Mouse (Mus musculus): Measurements from ENCODE around the gene H1foo. TPM values are rescaled to one million over a fixed set of nuclear protein-coding genes. Genes with fewer than 3 reads are reported as not detected.

The H1foo gene
- polyA plus RNA-seq, 1 experiment from 2014 or later, result not detected

- H3K4me3 ChIP-seq (replicated peaks), result no peak overlapping the region
- no peak overlapping the region for H3K9ac ChIP-seq
- H3K4me2 ChIP-seq, result no peak overlapping the region
- no peaks in the 10 kb centered on the region for H3K27me3 ChIP-seq (replicated peaks)
- H3K27ac ChIP-seq, result peak overlapping the region; percentile 48
- peaks cover 9% of the 10 kb centered on the region; the same call in 1 of the 2 replicates for H3K36me3 ChIP-seq
- WGBS, result 51% methylated on average over 8 of the region's 8 CpGs
- ATAC-seq (ENCODE audit: insufficient read depth, low FRiP score, low read depth), result peak; percentile 54; the same call in 1 of the 2 replicates
- no peaks in the 10 kb centered on the region for H3K9me3 ChIP-seq
- H3K4me1 ChIP-seq, result no peaks in the 10 kb centered on the region
Observed at GRCm38 (mm10) chr6:115909940-115910339, 34.8 kb upstream of the H1foo start.

GRCm38 (mm10) chr6:115911763-115912162, 33.0 kb upstream of the H1foo start:
- WGBS, result 79% methylated on average over 6 of the region's 6 CpGs
- ATAC-seq (ENCODE audit: insufficient read depth, low FRiP score, low read depth), result no peak
- peaks cover under 1% of the 10 kb centered on the region; the same call in 1 of the 2 replicates for H3K36me3 ChIP-seq
- H3K4me1 ChIP-seq, result no peaks in the 10 kb centered on the region
- H3K27ac ChIP-seq, result no peak overlapping the region
- H3K27me3 ChIP-seq (replicated peaks), result no peaks in the 10 kb centered on the region
- no peaks in the 10 kb centered on the region for H3K9me3 ChIP-seq
- no peak overlapping the region for H3K4me3 ChIP-seq (replicated peaks)
- H3K9ac ChIP-seq, result no peak overlapping the region
- H3K4me2 ChIP-seq, result no peak overlapping the region

- H3K27ac ChIP-seq, result no peak overlapping the region
- ATAC-seq (ENCODE audit: insufficient read depth, low FRiP score, low read depth), result no peak
- H3K36me3 ChIP-seq, result no peaks in the 10 kb centered on the region
- no peak overlapping the region for H3K4me2 ChIP-seq
- no peaks in the 10 kb centered on the region for H3K4me1 ChIP-seq
- no peaks in the 10 kb centered on the region for H3K27me3 ChIP-seq (replicated peaks)
- WGBS, result 86% methylated on average over 10 of the region's 10 CpGs
- H3K9me3 ChIP-seq, result no peaks in the 10 kb centered on the region
- no peak overlapping the region for H3K9ac ChIP-seq
- no peak overlapping the region for H3K4me3 ChIP-seq (replicated peaks)
Observed at GRCm38 (mm10) chr6:115913482-115913881, 31.3 kb upstream of the H1foo start.

GRCm38 (mm10) chr6:115914511-115915202, 30.1 kb upstream of the H1foo start:
- Histone ChIP-seq H3K27ac (no peak overlapping the region), H3K9ac (no peak overlapping the region), H3K9me3 (no peaks in the 10 kb centered on the region), H3K4me3 (replicated peaks) (no peak overlapping the region), H3K4me1 (no peaks in the 10 kb centered on the region), H3K36me3 (no peaks in the 10 kb centered on the region), H3K27me3 (replicated peaks) (no peaks in the 10 kb centered on the region), H3K4me2 (no peak overlapping the region)
- WGBS, result 83% methylated on average over 15 of the region's 15 CpGs
- ATAC-seq (ENCODE audit: insufficient read depth, low FRiP score, low read depth), result no peak

GRCm38 (mm10) chr6:115915601-115916445, 28.9 kb upstream of the H1foo start:
- Histone ChIP-seq H3K4me2 (no peak overlapping the region), H3K27ac (no peak overlapping the region), H3K36me3 (no peaks in the 10 kb centered on the region; the same call in 1 of the 2 replicates), H3K9ac (no peak overlapping the region), H3K4me1 (no peaks in the 10 kb centered on the region), H3K4me3 (replicated peaks) (no peak overlapping the region), H3K27me3 (replicated peaks) (no peaks in the 10 kb centered on the region), H3K9me3 (no peaks in the 10 kb centered on the region)
- ATAC-seq (ENCODE audit: insufficient read depth, low FRiP score, low read depth), result no peak
- WGBS, result 56% methylated on average over 17 of the region's 17 CpGs

GRCm38 (mm10) chr6:115916611-115917010, 28.1 kb upstream of the H1foo start:
- no peak overlapping the region for H3K4me3 ChIP-seq (replicated peaks)
- H3K9ac ChIP-seq, result no peak overlapping the region
- H3K9me3 ChIP-seq, result no peaks in the 10 kb centered on the region
- 67% methylated on average over 5 of the region's 5 CpGs for WGBS
- no peaks in the 10 kb centered on the region for H3K27me3 ChIP-seq (replicated peaks)
- 0 out of 2 replicates have a peak, but pooled peaks have one; percentile 3 for ATAC-seq (ENCODE audit: insufficient read depth, low FRiP score, low read depth)
- no peaks in the 10 kb centered on the region for H3K4me1 ChIP-seq
- H3K36me3 ChIP-seq, result no peaks in the 10 kb centered on the region; the same call in 1 of the 2 replicates
- H3K4me2 ChIP-seq, result no peak overlapping the region
- no peak overlapping the region for H3K27ac ChIP-seq

GRCm38 (mm10) chr6:115918615-115919014, 26.1 kb upstream of the H1foo start:
- no peaks in the 10 kb centered on the region for H3K9me3 ChIP-seq
- H3K27ac ChIP-seq, result no peak overlapping the region
- no peak overlapping the region for H3K9ac ChIP-seq
- no peaks in the 10 kb centered on the region for H3K27me3 ChIP-seq (replicated peaks)
- H3K4me2 ChIP-seq, result no peak overlapping the region
- 93% methylated on average over 1 of the region's 1 CpGs for WGBS
- no peaks in the 10 kb centered on the region; the same call in 1 of the 2 replicates for H3K36me3 ChIP-seq
- no peaks in the 10 kb centered on the region for H3K4me1 ChIP-seq
- no peak for ATAC-seq (ENCODE audit: insufficient read depth, low FRiP score, low read depth)
- H3K4me3 ChIP-seq (replicated peaks), result no peak overlapping the region

DNA sequence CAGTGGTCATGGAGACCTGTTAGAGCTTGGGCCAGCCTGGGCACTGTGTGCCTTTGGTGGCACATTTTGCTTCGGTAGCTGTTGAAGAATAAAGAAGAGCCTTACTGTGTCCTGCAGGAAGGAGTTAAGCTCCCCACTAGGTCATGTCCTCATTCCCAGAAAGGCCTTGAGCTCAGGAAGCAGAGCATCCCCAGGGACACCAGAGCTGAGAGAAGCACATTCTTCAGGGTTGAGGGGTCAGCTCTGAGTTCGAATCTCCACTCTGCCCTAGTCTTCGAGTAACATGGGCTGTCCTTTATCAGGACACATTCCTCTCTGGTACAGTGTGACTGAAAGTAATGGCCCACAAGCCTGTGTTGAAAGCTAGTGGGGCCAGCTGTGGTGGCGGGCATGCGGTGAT, 24.9 kb upstream of the H1foo start:
- Histone ChIP-seq H3K36me3 (no peaks in the 10 kb centered on the region; the same call in 1 of the 2 replicates), H3K9ac (no peak overlapping the region), H3K27me3 (replicated peaks) (no peaks in the 10 kb centered on the region), H3K27ac (no peak overlapping the region), H3K4me1 (no peaks in the 10 kb centered on the region), H3K9me3 (no peaks in the 10 kb centered on the region), H3K4me2 (no peak overlapping the region), H3K4me3 (replicated peaks) (no peak overlapping the region)
- no peak for ATAC-seq (ENCODE audit: insufficient read depth, low FRiP score, low read depth)
- WGBS, result 85% methylated on average over 5 of the region's 5 CpGs

GRCm38 (mm10) chr6:115924829-115925228, 19.9 kb upstream of the H1foo start:
- Histone ChIP-seq H3K27ac (no peak overlapping the region), H3K9ac (no peak overlapping the region)
- peak; percentile 35 for ATAC-seq (ENCODE audit: insufficient read depth, low FRiP score, low read depth)

DNA sequence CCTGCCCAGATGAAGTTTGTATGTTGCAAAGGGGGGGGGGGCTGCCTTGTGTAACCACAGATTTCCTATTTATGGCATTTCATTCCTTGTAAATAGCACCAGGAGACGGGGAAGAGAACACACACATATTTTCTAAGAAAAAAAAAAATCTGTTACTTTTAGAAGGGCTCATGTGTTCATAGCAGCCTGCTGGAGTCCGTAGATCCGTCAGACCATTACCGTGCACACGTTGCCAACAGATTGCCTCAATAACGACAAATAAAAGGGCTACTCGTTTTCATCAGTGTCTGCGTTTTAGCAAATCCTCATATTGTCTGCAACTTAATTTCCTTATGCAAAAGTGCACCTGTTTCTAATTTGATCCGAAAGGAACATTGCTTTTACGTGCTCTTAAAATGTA, 18.3 kb upstream of the H1foo start:
- Histone ChIP-seq H3K36me3 (no peaks in the 10 kb centered on the region), H3K4me2 (no peak overlapping the region), H3K4me1 (peaks cover 12% of the 10 kb centered on the region), H3K9ac (no peak overlapping the region), H3K4me3 (replicated peaks) (no peak overlapping the region), H3K9me3 (no peaks in the 10 kb centered on the region), H3K27me3 (replicated peaks) (no peaks in the 10 kb centered on the region), H3K27ac (no peak overlapping the region)
- no peak for ATAC-seq (ENCODE audit: insufficient read depth, low FRiP score, low read depth)
- WGBS, result 82% methylated on average over 10 of the region's 10 CpGs

More at GRCm38 (mm10) chr6:115924829-115925228, 19.9 kb upstream of the H1foo start:
- Histone ChIP-seq H3K4me3 (replicated peaks) (no peak overlapping the region), H3K4me1 (0 out of 2 replicates have a peak, but pooled peaks cover 3% of the 10 kb centered on the region), H3K27me3 (replicated peaks) (no peaks in the 10 kb centered on the region), H3K36me3 (no peaks in the 10 kb centered on the region; the same call in 1 of the 2 replicates), H3K9me3 (no peaks in the 10 kb centered on the region), H3K4me2 (no peak overlapping the region)
- 32% methylated on average over 6 of the region's 6 CpGs for WGBS

DNA sequence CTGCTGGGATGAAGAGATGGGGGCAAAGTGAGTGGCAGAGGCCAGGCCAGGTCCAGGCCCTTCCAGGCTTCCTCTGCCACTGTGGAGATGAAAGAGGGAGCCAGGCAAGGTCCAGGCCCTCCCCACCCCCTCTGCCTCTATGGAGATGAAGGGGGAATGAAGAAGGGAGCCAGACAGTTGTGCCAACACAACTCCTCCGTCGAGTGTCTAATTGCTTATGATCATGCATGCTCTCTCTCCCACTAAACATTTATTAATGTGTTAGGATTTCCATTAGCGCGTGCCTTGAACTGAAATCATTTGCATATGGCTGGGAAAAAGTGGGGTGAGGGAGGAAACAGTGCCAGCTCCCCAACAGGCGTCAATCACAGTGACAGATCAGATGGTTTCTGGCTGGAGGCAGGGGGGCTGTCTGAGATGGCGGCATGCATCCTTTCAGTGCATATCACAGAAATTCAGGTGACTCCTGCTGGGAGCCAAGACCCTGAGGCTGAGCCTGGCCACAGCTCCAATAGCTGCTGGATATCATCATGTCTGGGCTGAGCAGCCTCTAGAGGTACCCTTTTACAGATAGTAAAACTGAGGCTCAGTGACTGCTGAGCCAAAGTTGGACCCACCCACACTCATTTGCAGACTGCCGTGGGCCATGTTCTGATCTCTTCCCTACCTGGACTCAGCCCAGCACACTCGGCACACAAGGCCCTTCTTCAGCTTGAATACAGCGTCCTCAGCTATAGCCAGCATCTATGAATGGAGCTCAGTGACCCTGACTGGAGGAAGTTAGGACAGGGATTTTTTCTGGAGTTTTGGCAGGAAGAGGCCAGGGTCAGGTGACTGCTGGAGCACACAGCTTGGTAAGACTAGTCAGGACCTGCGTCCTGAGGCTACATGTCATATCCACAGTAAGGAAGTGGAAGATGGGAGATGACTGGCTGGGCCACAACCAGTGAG, 17.2 kb upstream of the H1foo start:
- no peaks in the 10 kb centered on the region for H3K27me3 ChIP-seq (replicated peaks)
- H3K9me3 ChIP-seq, result no peaks in the 10 kb centered on the region
- no peak for ATAC-seq (ENCODE audit: insufficient read depth, low FRiP score, low read depth)
- no peak overlapping the region for H3K4me3 ChIP-seq (replicated peaks)
- peaks cover 12% of the 10 kb centered on the region for H3K4me1 ChIP-seq
- no peak overlapping the region for H3K27ac ChIP-seq
- no peak overlapping the region for H3K9ac ChIP-seq
- no peak overlapping the region for H3K4me2 ChIP-seq
- no peaks in the 10 kb centered on the region for H3K36me3 ChIP-seq
- 79% methylated on average over 10 of the region's 10 CpGs for WGBS

Data from stomach, embryonic 15.5 days (tissue).